Mouse (Mus musculus): Measurements from ENCODE around the gene Cptp. TPM values are rescaled to one million over a fixed set of nuclear protein-coding genes. Genes with fewer than 3 reads are reported as not detected.

Cptp gene
- polyA plus RNA-seq, 1 experiment from 2014 or later: 14.7 TPM

DNA sequence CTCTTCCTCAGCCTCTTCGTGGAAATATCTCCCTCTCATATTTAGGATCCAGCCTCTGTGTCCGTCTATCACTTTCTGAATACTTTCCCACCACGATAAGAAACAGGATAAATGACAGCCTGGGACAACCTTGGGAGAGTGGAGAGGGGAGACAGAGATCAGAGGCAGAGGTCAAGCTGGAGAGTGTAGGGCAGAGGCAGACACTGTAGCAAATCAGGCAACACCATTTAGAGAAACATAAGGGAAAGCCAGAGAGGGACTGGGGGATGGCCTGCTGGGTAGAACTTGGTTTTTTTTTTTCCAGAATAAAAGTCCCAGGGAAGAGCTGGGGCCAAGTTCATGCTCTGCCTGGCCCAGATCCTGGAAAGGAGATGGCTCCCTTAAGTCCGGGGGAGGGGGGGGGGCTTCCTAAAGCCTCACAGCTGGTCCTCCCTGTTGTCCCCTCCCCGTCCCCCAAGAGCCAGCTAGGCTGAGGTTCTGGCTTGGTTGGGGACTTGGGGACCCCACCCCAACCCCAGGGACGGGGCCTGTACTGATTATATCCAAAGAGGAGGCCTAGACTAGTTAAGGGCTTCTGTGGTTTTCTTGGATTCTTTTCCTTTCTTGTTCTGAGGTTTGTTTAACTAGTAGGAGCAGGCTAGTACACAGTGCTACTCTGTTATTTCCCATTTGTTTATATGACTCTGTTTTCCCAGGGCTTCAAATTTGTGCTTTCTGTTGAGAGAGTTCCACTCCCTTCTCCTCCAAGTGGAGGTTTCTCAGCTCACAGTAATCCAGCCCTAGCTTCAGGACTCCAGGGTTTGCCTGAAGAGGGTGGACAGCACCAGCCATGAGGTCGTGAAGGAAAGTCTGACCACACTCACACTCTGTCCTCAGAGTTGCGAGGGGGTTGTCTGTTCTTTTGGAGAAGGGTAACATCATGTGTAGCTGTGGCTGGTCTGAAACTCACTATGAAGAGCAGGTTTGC is 30.8 kb downstream of the Cptp start:
- Histone ChIP-seq H3K9me3 (no peaks in the 10 kb centered on the region), H3K36me3 (0 out of 2 replicates have a peak, but pooled peaks cover 3% of the 10 kb centered on the region), H3K4me2 (peak overlapping the region; percentile 88), H3K4me3 (replicated peaks) (no peak overlapping the region), H3K27ac (peak overlapping the region; percentile 96), H3K9ac (no peak overlapping the region), H3K4me1 (peaks cover 48% of the 10 kb centered on the region), H3K27me3 (replicated peaks) (no peaks in the 10 kb centered on the region)
- WGBS: 43% methylated on average over 8 of the region's 8 CpGs
- no peak for ATAC-seq (ENCODE audit: insufficient read depth, low FRiP score, low read depth)

GRCm38 (mm10) chr4:155837404-155838010 is 31.7 kb downstream of the Cptp start:
- Histone ChIP-seq H3K36me3 (peaks cover 9% of the 10 kb centered on the region), H3K27me3 (replicated peaks) (no peaks in the 10 kb centered on the region), H3K27ac (peak overlapping the region; percentile 96), H3K4me2 (no peak overlapping the region; the same call in 1 of the 2 replicates), H3K9me3 (no peaks in the 10 kb centered on the region), H3K4me1 (peaks cover 57% of the 10 kb centered on the region), H3K9ac (no peak overlapping the region), H3K4me3 (replicated peaks) (no peak overlapping the region)
- no peak for ATAC-seq (ENCODE audit: insufficient read depth, low FRiP score, low read depth)
- WGBS: 59% methylated on average over 11 of the region's 11 CpGs

DNA sequence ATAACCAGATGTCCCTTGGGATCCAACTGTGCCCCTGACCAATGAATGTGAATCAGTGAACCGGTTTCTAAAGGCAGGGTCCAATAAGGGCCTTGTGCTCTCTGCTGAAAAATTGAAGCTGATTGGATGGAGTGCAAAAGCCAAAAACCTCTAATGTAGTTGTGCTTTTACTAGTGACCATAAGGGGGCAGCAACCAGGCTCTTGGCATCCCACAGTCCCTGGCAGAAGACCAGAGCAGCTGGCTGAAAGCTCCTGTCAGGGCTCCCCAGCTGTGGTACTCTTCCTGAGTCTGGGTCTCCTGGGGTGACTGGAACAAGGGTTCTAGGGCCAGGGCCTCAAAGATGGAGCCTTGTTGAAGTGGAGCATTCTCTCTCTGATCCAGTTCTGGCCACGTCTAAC is 35.4 kb downstream of the Cptp start:
- Histone ChIP-seq H3K27me3 (replicated peaks) (no peaks in the 10 kb centered on the region), H3K4me1 (peaks cover 37% of the 10 kb centered on the region), H3K9me3 (no peaks in the 10 kb centered on the region), H3K9ac (no peak overlapping the region), H3K36me3 (peaks cover 7% of the 10 kb centered on the region), H3K27ac (peak overlapping the region; percentile 80), H3K4me2 (no peak overlapping the region), H3K4me3 (replicated peaks) (no peak overlapping the region)
- 0 out of 2 replicates have a peak, but pooled peaks have one; percentile 7 for ATAC-seq (ENCODE audit: insufficient read depth, low FRiP score, low read depth)
- 26% methylated on average over 2 of the region's 2 CpGs for WGBS

DNA sequence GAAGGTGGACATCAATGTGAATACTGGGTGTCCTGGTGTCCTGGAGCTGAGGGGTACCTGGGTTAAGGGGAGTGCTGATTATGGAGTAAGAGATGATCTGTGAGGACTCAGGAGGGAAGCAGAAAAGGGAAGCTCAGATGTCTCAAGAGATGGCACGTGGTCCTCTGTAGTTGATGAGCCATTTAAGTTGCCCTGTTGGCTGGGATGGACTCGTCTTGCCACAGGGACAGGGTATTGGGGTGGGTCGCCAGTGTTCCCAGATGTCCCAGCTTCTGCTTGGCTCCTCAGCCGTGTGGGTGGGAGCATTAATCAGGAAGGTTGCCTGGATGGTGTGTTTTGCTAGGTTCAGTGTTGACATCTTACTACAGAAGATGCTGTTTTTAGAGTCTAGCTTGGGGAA is 36.0 kb downstream of the Cptp start:
- no peaks in the 10 kb centered on the region for H3K9me3 ChIP-seq
- H3K4me3 ChIP-seq (replicated peaks): no peak overlapping the region; the same call in 1 of the 2 replicates
- H3K4me1 ChIP-seq: peaks cover 32% of the 10 kb centered on the region
- H3K4me2 ChIP-seq: no peak overlapping the region
- H3K9ac ChIP-seq: no peak overlapping the region
- H3K27ac ChIP-seq: peak overlapping the region; percentile 27; the same call in 1 of the 2 replicates
- no peak for ATAC-seq (ENCODE audit: insufficient read depth, low FRiP score, low read depth)
- peaks cover 7% of the 10 kb centered on the region for H3K36me3 ChIP-seq
- no peaks in the 10 kb centered on the region for H3K27me3 ChIP-seq (replicated peaks)
- WGBS: 84% methylated on average over 4 of the region's 4 CpGs

- Histone ChIP-seq H3K36me3 (peaks cover 7% of the 10 kb centered on the region), H3K27me3 (replicated peaks) (no peaks in the 10 kb centered on the region), H3K4me1 (peaks cover 23% of the 10 kb centered on the region), H3K9ac (peak overlapping the region; percentile 91), H3K9me3 (no peaks in the 10 kb centered on the region), H3K4me2 (peak overlapping the region; percentile 93), H3K4me3 (replicated peaks) (peak overlapping the region; percentile 85), H3K27ac (peak overlapping the region; percentile 94; the same call in 1 of the 2 replicates)
- WGBS: 52% methylated on average over 10 of the region's 10 CpGs
- no peak for ATAC-seq (ENCODE audit: insufficient read depth, low FRiP score, low read depth)
Measured at GRCm38 (mm10) chr4:155832321-155832720, 36.9 kb downstream of the Cptp start.

DNA sequence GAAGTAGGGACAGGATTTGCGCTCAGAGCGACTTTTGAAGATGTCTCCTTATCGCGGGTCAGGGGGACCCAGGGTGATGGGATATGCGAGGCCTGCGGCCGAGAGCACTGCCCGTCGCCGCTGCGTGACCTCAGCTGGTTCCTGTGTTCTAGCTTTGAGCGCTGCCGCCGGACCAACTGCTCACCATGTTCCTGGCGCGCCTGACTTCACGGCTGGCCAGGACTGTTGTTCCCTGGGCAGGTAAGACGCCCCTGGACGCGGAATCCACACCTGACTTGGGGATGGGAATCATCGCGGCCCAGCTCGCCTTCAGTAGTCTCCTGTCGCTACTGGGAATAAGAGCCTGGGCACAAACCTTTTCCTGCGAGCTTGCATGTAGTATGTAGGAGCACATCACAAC is 37.4 kb downstream of the Cptp start:
- H3K4me2 ChIP-seq: peak overlapping the region; percentile 93

GRCm38 (mm10) chr4:155831205-155831766 is 38.0 kb downstream of the Cptp start, which contains the start of gene Aurkaip1:
Gene Aurkaip1 (plus strand): TSS chr4:155831272.
- peak; percentile 94 for ATAC-seq (ENCODE audit: insufficient read depth, low FRiP score, low read depth)
- H3K27me3 ChIP-seq (replicated peaks): no peaks in the 10 kb centered on the region
- 0% methylated on average over 49 of the region's 49 CpGs for WGBS

More for the DNA sequence above, 37.4 kb downstream of the Cptp start:
- Histone ChIP-seq H3K4me3 (replicated peaks) (peak overlapping the region; percentile 85), H3K4me1 (peaks cover 21% of the 10 kb centered on the region), H3K27ac (peak overlapping the region; percentile 94), H3K27me3 (replicated peaks) (no peaks in the 10 kb centered on the region), H3K9ac (peak overlapping the region; percentile 91), H3K36me3 (peaks cover 7% of the 10 kb centered on the region), H3K9me3 (no peaks in the 10 kb centered on the region)
- ATAC-seq (ENCODE audit: insufficient read depth, low FRiP score, low read depth): 0 out of 2 replicates have a peak, but pooled peaks have one; percentile 0
- under 1% methylated on average over 25 of the region's 25 CpGs for WGBS

DNA sequence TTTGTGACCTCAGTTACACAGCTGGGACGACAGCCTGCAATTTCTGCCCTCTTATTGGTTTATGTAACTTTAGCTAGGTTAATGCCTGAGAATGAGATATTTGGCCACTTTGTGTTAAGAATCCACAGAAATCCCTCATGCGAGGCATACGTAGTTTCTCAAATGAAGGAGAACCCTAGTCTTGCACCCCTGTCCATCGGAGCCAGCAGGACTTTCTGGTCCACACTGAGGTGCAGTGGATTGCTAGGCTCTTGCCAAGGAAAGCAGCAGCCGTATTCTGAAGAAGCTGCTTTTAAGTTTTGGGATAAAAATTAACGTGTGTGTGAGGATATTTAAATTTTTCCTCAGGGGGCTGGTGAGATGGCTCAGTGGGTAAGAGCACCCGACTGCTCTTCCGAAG is 38.6 kb downstream of the Cptp start:
- 52% methylated on average over 8 of the region's 8 CpGs for WGBS
- no peak for ATAC-seq (ENCODE audit: insufficient read depth, low FRiP score, low read depth)
- Histone ChIP-seq H3K36me3 (peaks cover 7% of the 10 kb centered on the region), H3K27ac (peak overlapping the region; percentile 94; the same call in 1 of the 2 replicates), H3K9ac (no peak overlapping the region), H3K9me3 (no peaks in the 10 kb centered on the region), H3K4me2 (peak overlapping the region; percentile 93), H3K4me1 (peaks cover 21% of the 10 kb centered on the region), H3K4me3 (replicated peaks) (peak overlapping the region; percentile 85), H3K27me3 (replicated peaks) (no peaks in the 10 kb centered on the region)

More at GRCm38 (mm10) chr4:155831205-155831766, 38.0 kb downstream of the Cptp start, which contains the start of gene Aurkaip1:
- Histone ChIP-seq H3K9me3 (no peaks in the 10 kb centered on the region), H3K4me2 (peak within 1 kb of the TSS; percentile 93), H3K4me3 (replicated peaks) (peak within 1 kb of the TSS; percentile 85), H3K4me1 (peaks cover 21% of the 10 kb centered on the region), H3K9ac (peak within 1 kb of the TSS; percentile 91), H3K36me3 (peaks cover 7% of the 10 kb centered on the region), H3K27ac (peak within 1 kb of the TSS; percentile 94)

DNA sequence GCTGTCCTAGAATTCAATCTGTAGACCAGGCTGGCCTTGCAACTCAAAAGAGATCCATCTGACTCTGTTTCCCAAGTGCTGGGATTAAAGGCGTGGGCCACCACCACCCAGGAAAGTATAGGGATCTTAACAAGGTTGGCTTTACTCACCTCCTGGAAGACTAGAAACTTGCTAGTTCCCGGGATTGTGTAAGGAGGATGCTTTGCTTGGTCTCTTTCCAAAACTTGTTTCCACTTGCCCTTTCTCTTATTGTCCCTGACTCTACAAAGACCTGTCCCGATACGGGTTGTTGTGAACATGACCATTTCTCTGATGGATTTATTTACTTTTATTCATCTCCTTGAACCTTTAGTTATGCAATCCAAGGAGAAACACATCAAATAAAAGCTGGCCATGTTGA is 39.4 kb downstream of the Cptp start:
- no peak overlapping the region for H3K4me2 ChIP-seq
- no peak overlapping the region for H3K4me3 ChIP-seq (replicated peaks)
- no peak overlapping the region for H3K27ac ChIP-seq
- H3K36me3 ChIP-seq: peaks cover 10% of the 10 kb centered on the region
- H3K27me3 ChIP-seq (replicated peaks): no peaks in the 10 kb centered on the region
- no peak overlapping the region for H3K9ac ChIP-seq
- peaks cover 21% of the 10 kb centered on the region for H3K4me1 ChIP-seq
- 90% methylated on average over 4 of the region's 4 CpGs for WGBS
- ATAC-seq (ENCODE audit: insufficient read depth, low FRiP score, low read depth): no peak
- no peaks in the 10 kb centered on the region for H3K9me3 ChIP-seq

- 96% methylated on average over 16 of the region's 16 CpGs for WGBS
- Histone ChIP-seq H3K4me1 (no peaks in the 10 kb centered on the region), H3K9me3 (no peaks in the 10 kb centered on the region), H3K4me2 (no peak overlapping the region), H3K36me3 (peaks cover 55% of the 10 kb centered on the region), H3K27me3 (replicated peaks) (no peaks in the 10 kb centered on the region), H3K27ac (no peak overlapping the region), H3K9ac (no peak overlapping the region), H3K4me3 (replicated peaks) (no peak overlapping the region)
- ATAC-seq (ENCODE audit: insufficient read depth, low FRiP score, low read depth): no peak
Measured at GRCm38 (mm10) chr4:155823443-155823842, 45.8 kb downstream of the Cptp start.

GRCm38 (mm10) chr4:155821025-155821424 is 48.2 kb downstream of the Cptp start:
- peaks cover 77% of the 10 kb centered on the region for H3K36me3 ChIP-seq
- no peak overlapping the region for H3K4me2 ChIP-seq
- no peaks in the 10 kb centered on the region for H3K27me3 ChIP-seq (replicated peaks)
- ATAC-seq (ENCODE audit: insufficient read depth, low FRiP score, low read depth): no peak
- no peaks in the 10 kb centered on the region for H3K9me3 ChIP-seq
- H3K27ac ChIP-seq: no peak overlapping the region
- no peak overlapping the region for H3K4me3 ChIP-seq (replicated peaks)
- 75% methylated on average over 7 of the region's 7 CpGs for WGBS
- no peaks in the 10 kb centered on the region for H3K4me1 ChIP-seq
- H3K9ac ChIP-seq: no peak overlapping the region
